Mouse (Mus musculus) megakaryocyte progenitor cell, adult 5-6 weeks (primary cell): Measurements from ENCODE around the gene Mpv17. TPM values are rescaled to one million over a fixed set of nuclear protein-coding genes. Genes with fewer than 3 reads are reported as not detected.

Source experiments
- ATAC-seq: replicated peaks from 2 replicates; pipeline ENCODE4 v1.8.0; 2016; ENCODE audit warnings: mild to moderate bottlenecking, moderate TSS enrichment, inconsistent platforms; ENCODE audit not compliant: poor library complexity
- total RNA-seq, 2 experiments: library from RNA; stranded (forward) in 1 of 2; stranded (reverse) in 1 of 2; fragments of 157-497, 149-512 nt in 1 of 2; fragments of 200-1000 nt in 1 of 2; gene quantifications; 2 replicates each; pipeline versions ENCODE4 v1.2.3 to v1.2.4; 2015 to 2017

Gene Mpv17
- total RNA-seq, 2 experiments from 2014 or later, result 18.0 to 35.3 TPM

- ATAC-seq, result peak; percentile 55; the same call in 1 of the 2 replicates
Measured at GRCm38 (mm10) chr5:31110781-31111180, 43.3 kb downstream of the Mpv17 start.

GRCm38 (mm10) chr5:31108000-31108490, 46.0 kb downstream of the Mpv17 start, which contains the start of gene Slc30a3:
TSS of gene Slc30a3 (minus strand) at chr5:31108237.
- ATAC-seq, result no peak

GRCm38 (mm10) chr5:31105814-31106335, 48.2 kb downstream of the Mpv17 start, which contains the start of gene Dnajc5g:
TSS of gene Dnajc5g (plus strand) at chr5:31106285.
- ATAC-seq, result peak; percentile 34; the same call in 1 of the 2 replicates

- ATAC-seq, result no peak
Measured at GRCm38 (mm10) chr5:31095711-31096480, 58.2 kb downstream of the Mpv17 start.

- peak; percentile 89 for ATAC-seq
Measured at GRCm38 (mm10) chr5:31094799-31095691, 59.0 kb downstream of the Mpv17 start.

GRCm38 (mm10) chr5:31094100-31094798, 59.8 kb downstream of the Mpv17 start:
- ATAC-seq, result no peak

GRCm38 (mm10) chr5:31093151-31094041, 60.7 kb downstream of the Mpv17 start:
- no peak for ATAC-seq

- ATAC-seq, result no peak
Measured at GRCm38 (mm10) chr5:31092231-31092975, 61.6 kb downstream of the Mpv17 start.

Other genes starting within 250 kb of the Mpv17 start
- gene Ost4, start 246.5 kb downstream of the Mpv17 start, total RNA-seq (2015), result 439 and 494 TPM in 2 replicates
- gene Ost4, start 246.5 kb downstream of the Mpv17 start, total RNA-seq (2017), result 259 and 297 TPM in 2 replicates
- gene Emilin1, start 240.8 kb downstream of the Mpv17 start, total RNA-seq (2015), result 49.7 and 64.5 TPM in 2 replicates
- gene Emilin1, start 240.8 kb downstream of the Mpv17 start, total RNA-seq (2017), result 98.6 and 99.3 TPM in 2 replicates
- 74.3 and 88.2 TPM in 2 replicates for gene Khk, start 232.8 kb downstream of the Mpv17 start, total RNA-seq (2015)
- 62.2 and 82.9 TPM in 2 replicates for gene Khk, start 232.8 kb downstream of the Mpv17 start, total RNA-seq (2017)
- gene Cgref1, start 208.7 kb downstream of the Mpv17 start, total RNA-seq (2015), result not detected in 2 replicates
- gene Cgref1, start 208.7 kb downstream of the Mpv17 start, total RNA-seq (2017), result 1.7 TPM in 1 of 2 replicates, not detected in the other
- 53.5 and 54.6 TPM in 2 replicates for gene Preb, start 193.9 kb downstream of the Mpv17 start, total RNA-seq (2015)
- gene Preb, start 193.9 kb downstream of the Mpv17 start, total RNA-seq (2017), result 45.2 and 62.3 TPM in 2 replicates
- gene Tcf23, start 185.6 kb downstream of the Mpv17 start, total RNA-seq (2015), result 0.02 TPM in 1 of 2 replicates, not detected in the other
- gene Tcf23, start 185.6 kb downstream of the Mpv17 start, total RNA-seq (2017), result not detected in 2 replicates
- gene Atraid, start 105.9 kb downstream of the Mpv17 start, total RNA-seq (2015), result 81.4 and 113 TPM in 2 replicates
- 64.1 and 66.4 TPM in 2 replicates for gene Atraid, start 105.9 kb downstream of the Mpv17 start, total RNA-seq (2017)
- gene Slc5a6, start 105.3 kb downstream of the Mpv17 start, total RNA-seq (2015), result 3.5 and 4.8 TPM in 2 replicates
- gene Slc5a6, start 105.3 kb downstream of the Mpv17 start, total RNA-seq (2017), result 7.5 and 8.9 TPM in 2 replicates
- 43.4 and 51.2 TPM in 2 replicates for gene Cad, start 99.5 kb downstream of the Mpv17 start, total RNA-seq (2015)
- 28.6 and 28.9 TPM in 2 replicates for gene Cad, start 99.5 kb downstream of the Mpv17 start, total RNA-seq (2017)
- not detected in 2 replicates for gene Dnajc5g, start 48.0 kb downstream of the Mpv17 start, total RNA-seq (2015)
- gene Dnajc5g, start 48.0 kb downstream of the Mpv17 start, total RNA-seq (2017), result not detected in 2 replicates
- gene Slc30a3, start 46.0 kb downstream of the Mpv17 start, total RNA-seq (2015), result not detected in 2 replicates
- gene Slc30a3, start 46.0 kb downstream of the Mpv17 start, total RNA-seq (2017), result not detected in 2 replicates
- gene Trim54, start 37.5 kb downstream of the Mpv17 start, total RNA-seq (2015), result not detected in 2 replicates
- not detected in 2 replicates for gene Trim54, start 37.5 kb downstream of the Mpv17 start, total RNA-seq (2017)
- gene Ucn, start 15.4 kb downstream of the Mpv17 start, total RNA-seq (2015), result not detected in 2 replicates
- not detected in 2 replicates for gene Ucn, start 15.4 kb downstream of the Mpv17 start, total RNA-seq (2017)
- 0.35 and 0.59 TPM in 2 replicates for gene Gm29609, start 25.7 kb upstream of the Mpv17 start, total RNA-seq (2015)
- gene Gm29609, start 25.7 kb upstream of the Mpv17 start, total RNA-seq (2017), result 0.10 TPM in 1 of 2 replicates, not detected in the other
- gene Gtf3c2, start 25.9 kb upstream of the Mpv17 start, total RNA-seq (2015), result 72.1 and 83.7 TPM in 2 replicates
- 46.9 and 63.5 TPM in 2 replicates for gene Gtf3c2, start 25.9 kb upstream of the Mpv17 start, total RNA-seq (2017)
- gene Snx17, start 39.0 kb upstream of the Mpv17 start, total RNA-seq (2015), result 52.1 and 54.2 TPM in 2 replicates
- 31.5 and 40.7 TPM in 2 replicates for gene Snx17, start 39.0 kb upstream of the Mpv17 start, total RNA-seq (2017)
- gene Eif2b4, start 39.2 kb upstream of the Mpv17 start, total RNA-seq (2015), result 27.8 and 33.1 TPM in 2 replicates
- gene Eif2b4, start 39.2 kb upstream of the Mpv17 start, total RNA-seq (2017), result 36.7 and 41.9 TPM in 2 replicates
- gene Zfp513, start 48.1 kb upstream of the Mpv17 start, total RNA-seq (2015), result 7.1 and 7.3 TPM in 2 replicates
- gene Zfp513, start 48.1 kb upstream of the Mpv17 start, total RNA-seq (2017), result 4.3 and 4.5 TPM in 2 replicates
- gene Ppm1g, start 66.4 kb upstream of the Mpv17 start, total RNA-seq (2015), result 109 and 131 TPM in 2 replicates
- gene Ppm1g, start 66.4 kb upstream of the Mpv17 start, total RNA-seq (2017), result 168 and 213 TPM in 2 replicates
- gene Nrbp1, start 86.6 kb upstream of the Mpv17 start, total RNA-seq (2015), result 39.2 and 39.4 TPM in 2 replicates
- gene Nrbp1, start 86.6 kb upstream of the Mpv17 start, total RNA-seq (2017), result 77.5 and 98.0 TPM in 2 replicates
- gene Gm9970, start 87.0 kb upstream of the Mpv17 start, total RNA-seq (2015), result not detected in 2 replicates
- gene Gm9970, start 87.0 kb upstream of the Mpv17 start, total RNA-seq (2017), result 0.25 TPM in 1 of 2 replicates, not detected in the other
- gene Krtcap3, start 97.4 kb upstream of the Mpv17 start, total RNA-seq (2015), result 1.3 and 2.1 TPM in 2 replicates
- gene Krtcap3, start 97.4 kb upstream of the Mpv17 start, total RNA-seq (2017), result 3.4 and 4.1 TPM in 2 replicates
- gene Ift172, start 136.9 kb upstream of the Mpv17 start, total RNA-seq (2015), result 7.3 and 11.1 TPM in 2 replicates
- gene Ift172, start 136.9 kb upstream of the Mpv17 start, total RNA-seq (2017), result 20.8 and 33.0 TPM in 2 replicates
- not detected in 2 replicates for gene Fndc4, start 141.8 kb upstream of the Mpv17 start, total RNA-seq (2015)
- gene Fndc4, start 141.8 kb upstream of the Mpv17 start, total RNA-seq (2017), result not detected in 2 replicates
- not detected in 2 replicates for gene Gckr, start 143.2 kb upstream of the Mpv17 start, total RNA-seq (2015)
- gene Gckr, start 143.2 kb upstream of the Mpv17 start, total RNA-seq (2017), result not detected in 2 replicates